Mouse (Mus musculus) frontal cortex, adult 2 months (tissue): ENCODE results near the gene Lsm10. TPM values are rescaled to one million over a fixed set of nuclear protein-coding genes. Genes with fewer than 3 reads are reported as not detected.

ENCODE experiments used
- polyA plus RNA-seq: library from polyadenylated mRNA; depleted of rRNA; stranded (reverse); fragments of >200 nt; gene quantifications from 2 replicates; pipeline ENCODE4 v1.2.3, GENCODE M21; 2012; rRNA removed

Gene Lsm10
- polyA plus RNA-seq, 1 experiment: 26.7 TPM

Other genes with a start within 250 kb of the Lsm10 start
- gene Csf3r, start 72.1 kb upstream of the Lsm10 start, polyA plus RNA-seq: 5.4 and 7.2 TPM in 2 replicates
- 76.9 and 82.6 TPM in 2 replicates for gene Mrps15, start 49.7 kb upstream of the Lsm10 start, polyA plus RNA-seq
- 19.7 and 22.3 TPM in 2 replicates for gene Oscp1, start 38.1 kb upstream of the Lsm10 start, polyA plus RNA-seq
- gene Stk40, start 7.3 kb downstream of the Lsm10 start, polyA plus RNA-seq: 18.9 and 22.2 TPM in 2 replicates
- 8.6 and 9.3 TPM in 2 replicates for gene Eva1b, start 51.1 kb downstream of the Lsm10 start, polyA plus RNA-seq
- 1.0 TPM in 2 replicates for gene Sh3d21, start 66.9 kb downstream of the Lsm10 start, polyA plus RNA-seq
- gene Thrap3, start 106.1 kb downstream of the Lsm10 start, polyA plus RNA-seq: 95.8 and 103 TPM in 2 replicates
- gene Map7d1, start 159.7 kb downstream of the Lsm10 start, polyA plus RNA-seq: 201 and 206 TPM in 2 replicates
- gene Trappc3, start 165.7 kb downstream of the Lsm10 start, polyA plus RNA-seq: 110 and 111 TPM in 2 replicates
- 0.38 and 0.50 TPM in 2 replicates for gene Col8a2, start 190.2 kb downstream of the Lsm10 start, polyA plus RNA-seq
- gene Adprhl2, start 225.1 kb downstream of the Lsm10 start, polyA plus RNA-seq: 41.7 and 41.8 TPM in 2 replicates
- gene Tekt2, start 229.1 kb downstream of the Lsm10 start, polyA plus RNA-seq: 5.5 and 6.7 TPM in 2 replicates